Mouse (Mus musculus) urinary bladder, postnatal 25 days (tissue): ENCODE data around the gene Ncs1.

ENCODE experiments used
- DNase-seq: peaks from one replicate; pipeline ENCODE4 v3.0.0; 2022; ENCODE audit warnings: low spot score

The Ncs1 gene

DNA sequence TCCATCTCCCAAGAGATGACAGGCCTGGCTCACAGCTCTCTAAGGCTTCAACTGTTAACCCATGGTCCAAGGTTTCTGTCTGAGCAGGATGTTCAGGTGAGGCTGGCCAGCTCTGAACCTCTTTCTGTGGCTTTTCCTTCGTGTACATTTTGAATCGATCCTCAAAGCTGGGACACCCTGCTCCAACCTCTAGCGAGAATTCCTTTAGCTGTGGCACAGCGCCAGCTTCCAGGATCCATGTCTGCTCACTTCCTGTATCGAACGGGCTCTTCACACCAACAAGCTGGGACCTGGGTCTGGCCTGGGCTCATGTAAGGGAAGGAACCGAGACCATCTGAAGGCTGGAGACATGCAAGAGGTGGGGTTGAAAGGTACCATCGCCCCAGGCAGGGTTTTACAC, 1.4 kb upstream of the Ncs1 start:
- DNase-seq: no peak

DNA sequence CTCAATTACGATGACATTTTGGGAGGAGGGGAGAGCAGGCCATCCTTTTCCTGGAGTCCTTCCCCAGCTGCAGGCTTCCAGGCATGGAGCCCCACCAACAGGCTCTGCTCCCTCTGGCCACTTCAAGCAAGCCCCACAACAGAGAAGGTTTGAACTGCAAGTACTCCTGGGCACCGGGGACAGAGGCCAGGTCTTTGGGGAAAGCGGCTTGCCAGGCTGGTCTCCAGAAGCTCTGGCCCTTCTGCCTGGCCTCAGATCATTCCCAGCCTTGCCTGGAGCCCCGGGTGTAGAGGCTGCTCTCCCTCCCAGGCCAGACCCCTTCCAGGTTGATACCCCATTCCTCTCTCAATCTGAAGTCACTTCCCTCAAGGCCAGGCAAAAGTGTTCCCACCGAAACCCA, 572 bp upstream of the Ncs1 start:
- DNase-seq: no peak

DNA sequence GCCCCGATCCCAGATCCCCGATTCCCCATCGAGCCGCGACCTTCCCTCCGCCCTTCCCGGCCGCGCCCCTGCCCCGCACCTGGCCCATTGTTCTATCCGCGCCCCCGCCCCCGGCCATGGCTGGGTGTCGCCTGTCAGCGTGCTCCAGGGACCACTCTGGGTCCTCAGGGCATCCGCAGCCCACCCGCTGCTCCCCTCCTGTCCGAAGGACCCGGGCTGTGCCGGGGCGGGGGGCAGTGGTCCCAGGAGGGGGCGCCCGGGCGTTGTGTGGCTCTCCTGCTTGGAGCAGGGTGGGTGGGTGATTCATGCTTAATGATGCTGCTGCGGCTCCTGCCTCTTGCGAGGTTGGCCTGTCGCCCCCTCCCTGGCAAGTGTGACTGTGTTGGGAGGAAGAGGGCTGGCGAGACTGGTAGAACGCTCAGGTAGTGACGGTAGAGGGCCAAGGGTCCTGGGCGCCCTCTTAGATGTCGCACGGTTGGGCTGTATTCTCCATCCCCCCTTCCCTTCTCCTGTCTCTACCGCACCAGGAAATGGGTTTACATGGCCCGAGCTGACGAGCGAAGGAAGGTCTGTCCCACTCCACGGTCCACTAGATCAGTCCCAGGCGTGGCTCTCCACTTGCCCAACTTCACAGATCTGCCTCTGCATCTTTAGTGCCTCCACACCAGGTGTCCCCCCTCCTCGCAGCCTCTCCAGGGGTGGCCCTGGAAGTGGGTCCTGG, 788 bp downstream of the Ncs1 start:
- DNase-seq: peak; percentile 14

DNA sequence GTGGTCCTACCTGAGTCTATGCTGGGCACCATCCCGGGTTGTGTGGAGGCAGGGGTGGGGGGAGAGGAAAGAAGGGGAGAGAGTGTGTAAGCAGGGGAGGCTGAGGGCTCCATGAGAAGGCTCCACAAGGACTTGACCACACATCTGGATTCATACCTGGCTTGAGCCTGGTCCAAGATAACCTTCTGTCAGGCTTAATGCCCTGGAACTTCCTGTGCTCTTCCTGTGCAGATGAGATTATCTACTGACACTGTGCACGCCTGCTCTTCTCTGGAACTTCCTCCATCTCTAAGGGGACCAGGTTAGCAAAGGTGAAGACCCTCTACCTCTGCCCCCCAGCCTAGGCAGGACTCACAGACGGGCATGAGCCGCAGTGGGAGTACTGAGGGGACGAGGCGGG, 3.2 kb downstream of the Ncs1 start:
- DNase-seq: no peak

DNA sequence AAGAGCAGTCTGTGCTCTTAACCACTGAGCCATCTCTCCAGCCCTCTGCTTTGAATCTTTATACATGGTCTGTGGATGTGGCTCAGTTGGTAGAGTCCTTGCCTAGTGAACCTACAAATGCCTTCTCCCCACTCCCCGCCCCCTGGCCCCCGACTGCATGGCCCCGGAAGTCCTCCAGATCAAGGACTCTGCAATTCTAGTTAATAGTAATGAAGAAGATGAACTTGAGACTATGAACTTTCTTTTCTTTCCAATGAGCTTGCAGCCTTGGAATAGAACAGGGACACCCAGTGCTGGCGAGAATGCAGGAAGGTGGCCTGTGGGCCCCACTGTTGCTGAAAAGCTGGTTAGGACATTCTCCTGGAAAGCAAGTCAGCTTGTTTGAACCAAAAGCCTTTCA, 6.5 kb downstream of the Ncs1 start:
- DNase-seq: no peak

DNA sequence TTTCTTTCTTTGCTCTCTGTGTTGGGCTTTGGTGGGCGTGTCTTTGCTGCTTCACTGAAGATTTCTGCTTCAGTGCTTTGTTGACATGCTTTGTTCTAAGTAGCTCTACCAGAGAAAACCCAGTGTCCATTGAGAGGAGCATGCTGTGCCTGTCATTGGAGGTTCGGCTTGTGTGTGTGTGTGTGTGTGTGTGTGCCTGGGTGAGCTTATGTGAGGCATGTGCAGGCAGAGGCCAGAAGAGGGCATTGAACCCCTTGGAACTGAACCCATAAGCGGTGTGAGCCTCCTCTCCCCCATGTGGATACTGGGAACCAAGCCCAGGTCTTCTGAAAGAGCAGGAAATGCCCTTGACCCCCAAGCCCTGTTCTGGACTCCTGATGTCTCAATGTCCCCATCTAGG, 7.8 kb downstream of the Ncs1 start:
- no peak for DNase-seq

DNA sequence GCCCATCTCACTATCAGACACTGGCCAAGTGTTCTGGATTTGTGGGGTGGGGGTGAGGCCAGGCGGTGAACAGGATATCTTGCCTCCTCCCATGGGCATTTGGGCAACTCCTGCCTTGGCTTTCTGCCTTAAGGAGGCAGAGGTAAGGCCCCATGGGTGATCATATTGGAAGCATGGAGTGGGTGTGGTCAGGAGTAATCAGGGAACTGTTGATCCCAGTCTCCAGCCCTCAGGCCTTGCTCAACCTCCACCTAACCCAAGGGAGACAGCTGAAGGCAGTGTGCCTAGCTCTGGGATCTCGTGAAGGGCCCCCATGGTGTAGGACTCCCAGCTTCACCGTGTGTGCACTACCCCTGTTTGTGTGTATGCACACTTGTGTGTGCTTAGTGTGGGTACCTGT, 9.2 kb downstream of the Ncs1 start:
- DNase-seq: no peak

DNA sequence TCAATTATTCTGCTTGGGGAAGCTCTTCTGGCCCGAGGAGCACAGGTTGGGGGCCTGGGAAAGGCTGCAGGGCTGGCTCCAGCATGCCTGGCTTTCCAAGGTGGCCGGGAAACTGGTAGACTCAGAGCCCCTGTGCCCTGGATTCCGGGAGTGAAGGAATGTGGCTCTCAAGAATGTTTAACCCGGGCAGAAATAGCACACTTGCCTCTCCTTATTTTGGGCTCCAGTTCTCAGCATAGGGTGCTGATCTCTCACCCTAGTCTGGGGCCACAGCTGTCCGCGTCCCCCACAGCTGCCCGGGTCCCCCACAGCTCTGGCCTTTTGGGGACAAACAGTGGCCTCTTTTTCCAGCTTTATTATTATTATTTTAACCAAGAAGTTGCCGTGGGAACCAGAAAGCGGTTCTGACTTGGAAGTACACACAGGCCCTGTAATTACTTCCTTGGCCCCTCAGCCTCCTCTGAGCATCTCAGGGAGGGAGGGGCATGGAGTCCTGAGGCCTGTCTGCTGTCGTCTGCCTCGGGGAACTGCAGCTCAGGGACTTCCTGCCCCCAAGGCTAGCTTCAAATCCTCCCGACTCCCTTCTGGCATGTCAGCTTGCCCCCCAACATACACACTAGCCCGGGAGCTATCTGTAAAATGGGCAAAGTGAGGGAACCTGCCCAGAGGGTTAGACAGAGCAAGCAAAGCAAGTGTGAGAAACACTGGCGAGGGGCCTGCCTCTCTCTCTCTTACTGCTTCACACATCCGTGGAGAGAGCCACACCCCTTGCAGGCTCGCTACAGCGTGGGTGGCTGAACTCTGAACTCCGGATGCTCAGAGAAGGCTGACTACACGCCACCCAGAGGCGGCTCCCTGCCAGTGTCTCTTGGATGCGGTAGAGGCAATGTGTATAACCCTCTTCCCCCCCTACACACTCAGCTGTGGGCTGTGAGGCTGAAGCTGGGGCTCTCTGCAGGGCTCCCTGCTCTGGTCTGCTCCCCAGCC, 10.6 kb downstream of the Ncs1 start:
- DNase-seq: peak; percentile 30

DNA sequence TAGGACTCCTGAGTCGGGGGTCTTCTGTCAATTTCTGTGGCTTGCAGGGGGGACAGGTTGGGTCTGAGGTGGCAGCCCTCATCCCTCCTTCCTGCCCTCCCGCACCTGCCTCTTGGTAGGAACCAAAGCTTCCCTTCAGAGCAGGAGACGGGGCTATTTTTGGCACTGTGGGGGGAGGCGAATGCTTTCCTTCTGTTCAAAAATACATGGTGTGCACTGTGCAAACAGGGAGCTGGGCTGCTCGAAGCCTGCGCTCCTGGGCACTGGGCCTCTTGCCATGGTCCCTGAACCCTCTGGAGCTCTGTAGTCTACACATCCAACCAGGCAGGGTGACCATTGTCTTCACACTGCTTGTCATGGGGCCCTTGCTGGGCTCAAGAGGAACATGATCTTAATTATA, 11.5 kb downstream of the Ncs1 start:
- DNase-seq: no peak

DNA sequence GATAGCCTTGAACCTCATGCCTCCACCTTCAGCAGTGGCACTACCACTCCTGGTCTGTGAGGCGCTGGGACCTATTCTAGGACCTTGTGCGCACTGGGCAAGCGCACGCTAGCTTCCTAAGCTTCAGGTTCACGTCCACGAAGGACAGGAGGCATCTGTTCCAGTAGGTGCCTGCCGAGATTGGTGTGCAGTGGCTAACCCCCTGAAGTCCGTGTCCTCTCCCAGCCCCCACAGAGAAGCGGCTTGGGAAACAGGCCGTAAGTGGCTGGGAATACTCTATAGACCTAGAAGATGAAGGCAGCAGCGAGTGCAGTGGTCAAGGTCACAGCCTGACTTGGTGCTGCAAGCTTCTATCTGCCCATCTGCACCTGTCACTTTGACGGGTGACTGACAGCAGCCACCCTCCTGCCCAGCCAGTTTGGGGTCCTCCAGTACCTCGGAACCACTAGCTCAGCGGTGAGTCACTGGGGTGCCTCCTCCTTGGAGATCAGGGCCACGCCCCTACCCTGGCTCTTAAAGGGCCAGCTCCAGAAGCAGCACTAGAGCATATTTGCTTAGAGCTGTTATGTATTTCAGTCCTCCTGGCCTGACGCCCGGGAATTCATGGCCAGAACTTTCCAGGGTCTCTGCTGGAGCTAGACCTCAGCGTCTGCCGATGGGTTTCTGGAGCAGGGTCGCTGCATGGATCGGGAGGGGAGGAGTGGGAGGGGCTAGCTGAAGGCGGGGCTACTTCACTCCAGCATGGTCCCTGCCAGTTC, 13.2 kb downstream of the Ncs1 start:
- peak; percentile 67 for DNase-seq

DNA sequence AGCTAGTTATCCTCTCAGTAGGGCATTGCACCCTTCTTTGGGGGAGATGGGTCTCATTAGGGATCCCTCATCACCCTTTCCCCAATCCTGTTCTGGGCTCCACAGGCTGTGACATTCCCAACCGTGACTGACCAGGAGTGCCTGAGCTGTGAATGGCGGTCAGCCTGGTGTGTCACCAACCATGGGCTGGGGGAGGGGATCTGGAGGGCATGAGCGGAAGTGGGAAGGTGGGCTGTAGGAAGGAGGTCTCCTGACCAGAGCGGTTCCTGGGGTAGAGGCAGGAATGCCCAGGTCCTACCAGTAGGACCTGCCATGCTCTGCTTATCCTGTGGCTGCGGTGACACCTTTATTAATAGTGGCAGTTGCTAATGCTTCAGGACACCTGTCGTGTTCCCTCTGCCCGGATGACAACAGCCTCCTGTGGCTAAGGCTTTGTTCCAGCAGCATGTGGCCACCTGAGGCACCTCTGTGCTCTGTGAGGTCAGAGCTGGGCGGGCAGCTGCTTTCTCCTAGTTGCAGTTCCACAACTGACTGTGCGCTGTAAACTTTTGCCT, 13.8 kb downstream of the Ncs1 start:
- DNase-seq: peak; percentile 12

DNA sequence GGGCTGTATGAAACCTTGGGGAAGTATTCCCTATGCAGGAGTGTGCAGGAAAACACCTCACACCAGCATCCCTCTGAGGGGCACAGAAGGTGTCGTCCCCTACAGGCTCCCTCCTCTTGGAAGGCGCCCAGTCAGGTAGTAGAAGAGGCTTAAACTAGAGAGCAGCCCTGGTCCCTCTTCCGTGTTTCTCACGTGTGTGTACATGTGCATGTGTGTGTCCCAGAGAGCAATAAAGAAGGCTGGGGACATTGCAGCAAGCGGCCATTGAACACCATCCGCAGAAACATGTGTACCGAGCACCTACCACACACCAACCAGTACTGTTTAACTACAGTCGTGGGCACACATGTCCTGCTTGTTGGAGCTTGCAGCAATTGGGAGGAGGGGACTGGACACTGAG, 14.9 kb downstream of the Ncs1 start:
- no peak for DNase-seq

DNA sequence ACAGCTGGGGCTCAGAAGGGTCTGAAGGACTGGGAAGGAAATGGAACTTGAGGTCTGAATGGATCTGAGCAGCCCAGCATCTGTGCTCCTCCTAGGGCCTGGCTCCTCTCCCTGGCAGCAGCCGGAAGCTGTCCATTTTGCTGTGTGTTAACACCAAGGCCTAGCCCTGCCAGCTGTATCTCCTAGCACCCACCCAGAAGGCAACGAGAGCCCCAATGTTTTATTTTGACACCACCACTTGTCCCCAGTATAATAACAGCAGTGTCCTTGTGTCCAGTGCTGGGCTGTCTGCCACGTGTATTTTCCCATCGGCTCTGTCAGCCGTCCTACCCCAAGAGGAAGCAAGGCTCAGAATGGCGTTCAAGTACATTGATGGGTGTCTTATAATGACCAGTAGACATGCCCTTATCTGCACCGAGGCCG, 17.4 kb downstream of the Ncs1 start:
- no peak for DNase-seq

DNA sequence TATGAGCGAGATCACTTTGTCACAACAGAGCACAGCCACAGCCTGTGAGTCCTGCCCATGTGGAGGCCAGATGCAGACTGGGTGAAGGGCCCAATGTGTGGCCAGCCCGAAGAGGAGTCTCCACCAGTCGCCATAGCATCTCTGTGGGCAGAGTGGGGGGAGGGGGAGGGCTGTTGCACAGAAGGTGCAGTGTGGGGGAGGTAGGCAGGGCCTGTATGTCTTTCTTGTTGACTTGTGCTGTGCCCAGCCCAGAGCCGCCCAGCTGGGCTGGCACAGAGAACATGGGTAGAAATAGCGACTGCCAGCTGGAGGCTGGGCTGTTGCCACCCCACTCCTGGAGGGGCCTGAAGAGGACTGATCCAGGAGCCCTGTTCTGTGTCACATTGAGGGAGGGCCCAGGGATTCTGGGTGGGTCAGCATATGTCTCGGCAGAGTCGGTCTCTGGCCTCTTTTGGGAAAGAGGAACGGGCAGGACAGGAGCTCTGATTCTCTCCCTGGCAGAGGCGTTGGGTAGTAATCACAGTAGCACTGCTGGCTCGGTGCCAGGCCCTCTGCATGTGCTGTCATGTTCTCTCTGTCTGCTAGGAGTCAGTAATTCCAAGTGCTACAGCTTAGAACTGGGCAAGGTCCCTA, 18.2 kb downstream of the Ncs1 start:
- DNase-seq: peak; percentile 82

DNA sequence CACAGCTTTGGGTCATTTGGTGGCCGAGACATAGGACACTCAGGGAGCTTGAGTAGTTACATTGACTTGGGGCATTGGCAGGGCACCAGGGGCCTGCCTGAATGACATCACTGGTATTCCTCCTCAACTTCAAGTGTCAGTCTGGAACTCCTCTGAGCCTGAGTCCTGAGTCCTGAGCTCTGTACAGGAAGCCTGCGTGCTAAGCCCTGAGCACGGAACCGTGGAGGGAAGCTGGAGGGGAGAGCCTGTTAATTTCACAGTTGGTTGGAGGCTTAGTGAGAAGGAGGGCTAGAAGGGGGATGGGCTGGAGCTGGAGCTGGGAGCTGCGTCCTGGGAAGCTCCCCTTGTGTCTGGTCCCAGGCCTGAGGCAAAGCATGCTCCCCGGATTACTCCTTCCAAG, 21.8 kb downstream of the Ncs1 start:
- DNase-seq: no peak

DNA sequence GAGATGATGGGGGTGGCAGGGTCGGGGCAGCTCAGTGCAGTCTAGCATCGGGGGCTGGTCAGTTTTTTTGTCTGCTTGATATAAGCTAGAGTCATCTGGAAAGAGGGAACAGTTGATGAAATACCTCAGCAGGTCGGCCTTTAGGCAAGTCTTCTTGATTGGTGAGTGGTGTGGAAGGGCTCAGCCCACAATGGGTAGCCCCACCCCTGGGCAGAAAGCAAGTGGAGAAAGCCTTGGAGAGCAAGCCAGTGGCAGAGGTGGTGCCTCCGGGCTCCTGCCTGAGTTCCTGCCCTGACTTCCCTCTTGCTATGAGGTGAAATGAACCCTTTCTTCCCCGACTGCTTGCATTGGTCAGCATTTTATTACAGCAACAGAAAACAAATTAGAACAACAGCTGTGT, 23.0 kb downstream of the Ncs1 start:
- no peak for DNase-seq

DNA sequence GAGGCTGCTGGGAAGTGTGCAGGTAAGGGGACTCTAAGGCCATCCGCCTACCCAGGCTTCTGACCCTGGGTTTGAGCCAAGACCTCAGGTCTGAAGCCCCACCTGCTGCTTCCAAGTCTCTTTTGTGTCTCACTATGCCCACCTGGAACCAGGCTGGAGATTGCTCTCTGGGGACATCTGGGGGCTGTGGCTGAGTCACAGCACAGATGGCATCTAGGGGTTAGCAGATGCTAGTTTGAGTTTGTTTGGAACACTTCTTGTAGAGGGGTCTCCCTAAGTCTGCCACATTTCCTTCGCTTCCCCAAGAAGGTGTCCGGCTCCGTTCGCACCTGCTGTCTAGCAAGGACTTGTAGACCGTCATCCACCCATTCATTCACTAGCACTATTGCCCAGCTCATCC, 23.6 kb downstream of the Ncs1 start:
- DNase-seq: no peak

DNA sequence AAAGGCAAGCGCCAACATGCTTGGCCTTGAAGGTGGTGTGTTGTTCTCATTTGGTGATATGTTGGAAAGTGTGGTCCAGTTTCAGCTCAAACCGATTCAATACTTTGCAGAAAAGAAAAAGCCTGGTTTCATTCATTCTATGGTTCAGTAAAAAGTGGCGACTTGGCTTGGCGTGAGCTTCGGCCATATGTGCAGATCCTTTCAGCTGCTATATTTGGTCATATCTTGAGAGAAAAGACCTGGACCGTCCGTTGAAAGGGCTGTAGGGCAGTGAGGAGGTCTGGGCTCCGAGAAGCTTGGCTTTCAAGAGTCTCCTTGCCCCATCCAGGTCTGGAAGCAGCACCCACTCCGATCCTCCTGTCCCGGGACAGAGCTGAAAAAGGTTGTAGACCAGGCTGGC, 24.2 kb downstream of the Ncs1 start:
- DNase-seq: no peak

DNA sequence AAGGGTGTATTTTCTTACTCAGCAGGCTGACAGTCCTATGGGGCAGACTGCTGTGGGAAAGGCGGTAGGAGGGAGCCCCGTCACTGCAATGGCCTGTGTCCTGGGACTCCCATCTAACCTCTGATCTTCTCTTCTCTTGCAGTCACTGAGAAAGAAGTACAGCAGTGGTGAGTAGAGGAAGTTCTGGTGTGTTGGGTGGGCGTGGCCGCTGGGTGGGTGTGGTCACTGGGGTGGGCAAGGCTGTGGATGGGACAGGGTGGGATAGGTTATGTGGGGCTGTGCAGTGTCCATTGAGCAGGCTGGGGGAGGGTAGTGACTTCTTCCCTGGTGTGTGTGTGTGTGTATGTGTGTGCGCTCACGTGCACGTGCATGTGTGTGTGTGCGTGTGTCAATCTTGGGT, 24.8 kb downstream of the Ncs1 start:
- DNase-seq: no peak

DNA sequence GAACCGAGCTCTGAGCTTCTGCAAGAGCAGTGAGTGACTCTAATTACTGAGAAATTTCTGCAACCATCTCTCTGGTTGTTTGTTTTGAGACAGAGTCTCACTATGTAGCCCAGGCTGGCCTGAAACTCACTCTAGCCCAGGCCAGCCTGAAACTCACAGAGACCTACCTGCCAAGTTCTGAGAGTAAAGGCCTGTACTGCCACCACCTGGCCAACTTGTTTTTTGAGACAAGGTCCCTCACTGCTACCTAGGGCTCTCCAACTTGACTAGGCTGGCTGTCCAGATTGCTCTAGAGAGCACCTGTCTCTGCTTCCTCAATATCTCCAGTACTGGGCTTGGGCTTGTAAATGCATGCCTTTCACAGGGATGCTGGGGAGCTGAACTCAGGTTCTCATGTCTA, 25.4 kb downstream of the Ncs1 start:
- no peak for DNase-seq

DNA sequence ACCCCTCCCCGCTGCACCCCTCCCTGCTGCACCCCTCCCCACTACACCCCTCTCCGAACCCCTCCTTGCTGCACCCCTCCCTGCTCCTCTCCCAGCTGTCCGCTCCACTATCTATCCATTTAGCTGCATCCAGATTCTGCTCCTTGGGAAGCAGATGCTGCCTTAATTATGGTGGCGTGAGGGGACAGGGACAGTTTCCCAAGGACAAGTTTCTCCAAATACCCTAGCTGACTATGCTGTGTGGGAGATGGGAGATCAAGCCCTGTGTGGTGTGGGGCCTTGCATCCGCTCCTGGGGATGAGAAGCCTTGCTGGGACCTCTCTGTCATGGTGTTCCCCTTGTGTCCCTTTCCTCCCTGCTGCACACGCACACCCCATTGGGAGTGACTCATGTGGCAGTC, 29.4 kb downstream of the Ncs1 start:
- DNase-seq: no peak

DNA sequence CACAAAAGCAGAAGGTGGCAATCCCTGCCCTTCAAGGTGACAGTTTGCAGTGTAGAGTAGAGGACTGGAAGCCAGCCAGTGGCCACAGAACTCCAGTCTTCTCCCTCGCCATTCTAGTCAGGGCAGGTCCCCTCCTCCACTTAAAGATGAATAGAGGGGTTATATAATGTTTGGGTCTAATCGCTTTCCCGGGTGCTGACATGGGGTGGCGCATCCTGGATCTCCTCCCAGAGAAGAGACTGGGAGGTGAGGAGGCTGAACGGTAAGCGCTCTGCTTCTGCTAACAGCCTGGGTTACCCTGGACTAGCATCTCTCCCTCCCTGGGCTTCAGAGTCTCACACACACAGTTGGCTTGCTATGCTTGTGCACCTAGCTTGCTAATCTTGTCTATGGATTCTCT, 32.2 kb downstream of the Ncs1 start:
- DNase-seq: no peak
